Mouse (Mus musculus): ENCODE measurements at regions not wholly inside any gene's neighbourhood (a gene's known extent, or its start where the extent isn't known, plus 50 kb on each side); places are given as distances from the start of the nearest gene placed in this dataset.

- TF ChIP-seq HCFC1 (IDR thresholded peaks at IDR 0.05; ENCODE audit: borderline replicate concordance, insufficient read depth, low read length) (no peak), ZNF384 (IDR thresholded peaks at IDR 0.05; ENCODE audit: low read depth, low read length) (no peak)
Observed at GRCm38 (mm10) chr5:38972397-38973159, 96.0 kb upstream of the Clnk start.

Data from ES-E14 (cell line).